Mouse (Mus musculus): Measurements from ENCODE around the gene Kansl2.

The Kansl2 gene

DNA sequence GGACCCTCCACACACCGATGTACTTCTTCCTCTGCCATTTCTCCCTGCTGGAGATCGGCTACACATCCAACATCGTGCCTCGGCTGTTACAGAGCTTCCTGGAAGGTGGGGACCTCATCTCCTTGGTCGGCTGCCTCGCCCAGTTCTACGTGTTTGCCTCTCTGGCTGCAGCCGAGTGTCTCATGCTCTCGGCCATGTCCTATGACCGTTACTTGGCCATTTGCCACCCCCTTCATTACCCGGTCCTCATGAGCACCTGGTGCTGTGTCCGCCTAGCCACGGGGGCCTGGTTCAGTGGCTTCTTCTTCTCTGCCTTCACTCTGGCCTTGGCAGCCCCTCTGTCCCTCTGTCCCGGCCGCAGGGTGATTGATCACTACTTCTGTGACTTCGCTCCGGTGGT is 36.4 kb downstream of the Kansl2 start:
- no peak for DNase-seq (ENCODE audit: low spot score)

DNA sequence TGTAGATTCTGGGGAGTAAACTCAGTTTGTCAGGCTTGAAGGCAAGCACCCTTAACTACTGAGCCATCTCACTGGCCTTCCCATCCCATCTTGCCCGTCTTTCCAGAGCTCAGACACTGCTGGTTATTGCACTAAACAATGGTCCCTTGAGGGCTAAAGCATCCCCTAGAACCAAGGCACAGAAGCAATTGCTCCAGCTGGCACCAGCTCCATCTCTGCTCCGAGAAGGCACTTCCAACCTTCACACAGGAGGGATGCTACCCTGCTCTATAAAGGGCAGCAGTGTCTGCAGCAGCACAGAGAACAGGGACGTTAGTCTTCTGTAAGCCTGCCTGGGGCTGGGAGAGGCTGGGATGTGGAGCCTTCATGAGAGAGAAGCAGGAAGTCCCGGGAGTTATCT is 42.0 kb downstream of the Kansl2 start, which contains the start of gene Olfr279:
Olfr279 (plus strand) TSS at position 301 of the 400 bp plus-strand sequence.
- DNase-seq (ENCODE audit: low spot score): no peak

DNA sequence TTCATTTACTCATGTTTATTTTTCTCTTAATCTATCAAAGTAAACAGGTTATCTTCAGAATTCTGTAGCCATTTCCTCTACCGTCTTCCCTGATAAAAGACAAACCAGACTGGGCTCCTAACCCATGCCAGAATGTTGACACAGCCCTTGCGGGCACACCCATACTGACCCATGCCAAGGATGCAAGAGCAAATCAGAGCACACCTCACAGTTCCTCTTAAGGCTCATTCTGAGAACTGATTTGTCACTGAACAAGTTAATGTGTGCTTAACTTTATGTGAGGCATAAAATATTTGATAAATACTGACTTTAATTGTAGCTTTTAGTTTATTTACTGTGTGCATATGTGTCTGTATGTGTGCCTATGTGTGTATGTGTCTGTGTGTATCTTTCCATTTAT is 42.7 kb downstream of the Kansl2 start:
- no peak for DNase-seq (ENCODE audit: low spot score)

DNA sequence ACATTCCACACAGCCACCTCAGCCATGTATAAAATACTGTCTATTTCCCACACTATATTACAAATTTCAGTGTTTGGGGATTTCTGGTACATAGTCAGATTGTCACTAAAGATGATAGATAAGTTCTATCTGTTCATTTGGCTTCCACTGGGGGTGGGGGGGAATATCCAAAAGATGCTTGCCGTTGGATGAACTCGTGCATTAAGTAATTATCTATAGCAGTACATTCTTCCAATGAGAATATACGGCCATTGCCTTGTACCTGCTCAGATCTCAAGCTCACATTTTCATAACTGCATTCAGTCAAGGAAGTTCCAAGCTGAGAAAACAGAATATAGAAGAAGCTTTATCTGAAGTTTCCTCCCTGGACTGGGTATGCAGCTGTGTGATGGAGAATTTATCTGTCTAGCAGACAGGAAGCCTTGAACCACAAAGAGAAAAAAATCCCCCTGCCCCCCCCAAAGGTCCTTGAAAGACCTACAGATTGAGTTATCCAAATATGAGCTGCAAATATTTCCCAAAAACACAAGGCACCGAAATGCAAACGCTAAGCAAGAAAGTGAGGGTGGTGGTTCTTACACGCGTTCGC is 47.5 kb downstream of the Kansl2 start:
- no peak for DNase-seq (ENCODE audit: low spot score)

DNA sequence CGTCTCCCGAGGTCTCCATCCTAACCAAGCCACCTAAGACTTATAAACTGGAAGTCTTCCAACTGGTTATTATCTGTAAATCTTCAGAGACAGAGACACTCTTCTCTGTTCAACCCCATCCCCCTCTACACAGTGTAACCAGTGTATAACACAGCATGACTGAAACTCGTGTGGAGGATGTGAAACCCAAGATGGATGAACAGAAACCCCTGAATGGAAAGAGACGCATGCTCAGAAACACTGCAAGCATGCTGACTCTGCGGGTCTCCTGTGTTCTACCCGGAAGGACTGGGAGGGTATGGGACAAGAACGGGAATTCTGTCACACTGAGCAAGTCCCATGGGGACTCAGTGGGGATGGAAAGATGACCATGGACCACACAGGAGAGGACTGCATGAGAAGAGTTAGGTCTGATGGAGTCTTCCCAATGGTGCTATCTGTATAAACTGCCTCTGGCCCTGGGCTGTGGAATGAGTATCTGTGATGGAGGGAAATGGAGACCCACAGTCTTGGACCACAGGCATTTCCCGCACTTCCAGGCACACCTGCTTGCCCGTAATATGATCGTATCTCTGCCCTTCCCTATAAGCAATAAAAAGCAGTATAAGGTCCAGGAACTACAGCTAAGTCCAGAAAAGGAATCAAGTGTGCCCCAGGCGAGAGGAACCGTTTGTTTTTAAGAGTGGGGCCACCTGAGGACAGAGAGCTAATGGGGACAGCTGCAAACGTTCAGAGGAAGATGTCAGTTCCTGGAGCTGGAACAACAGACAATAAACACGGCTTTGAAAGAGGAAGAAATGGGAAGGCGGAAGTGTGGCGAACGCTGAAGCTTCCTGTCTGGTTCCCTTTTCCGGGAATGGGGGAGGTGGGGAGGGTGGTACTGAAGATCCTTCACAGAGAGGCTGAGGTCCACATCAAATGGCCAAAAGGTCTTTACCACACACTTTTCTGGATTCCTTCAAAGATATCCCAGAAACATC is 49.9 kb downstream of the Kansl2 start:
- DNase-seq (ENCODE audit: low spot score): no peak

DNA sequence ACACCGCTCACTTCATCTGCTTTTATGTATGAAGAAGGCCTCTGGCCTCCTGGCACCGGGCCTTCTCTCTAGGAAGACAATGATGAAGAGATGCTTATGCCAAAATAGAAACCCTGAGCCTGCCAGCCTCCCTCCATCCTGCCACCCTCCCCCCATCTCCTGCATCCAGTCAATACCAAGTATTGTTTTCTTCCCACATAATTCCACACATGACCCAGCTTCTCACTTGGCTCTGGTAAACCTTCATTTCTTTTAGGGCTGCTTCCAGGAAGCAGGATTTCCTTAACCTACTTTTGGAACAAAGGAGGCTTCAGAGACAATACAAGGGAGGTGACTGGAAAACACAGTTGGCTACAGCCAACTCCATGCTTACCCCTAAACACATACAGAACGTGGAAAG is 51.4 kb downstream of the Kansl2 start, which contains the start of gene Lalba:
Lalba (minus strand) TSS at position 21 of the 400 bp plus-strand sequence.
- no peak for DNase-seq (ENCODE audit: low spot score)

DNA sequence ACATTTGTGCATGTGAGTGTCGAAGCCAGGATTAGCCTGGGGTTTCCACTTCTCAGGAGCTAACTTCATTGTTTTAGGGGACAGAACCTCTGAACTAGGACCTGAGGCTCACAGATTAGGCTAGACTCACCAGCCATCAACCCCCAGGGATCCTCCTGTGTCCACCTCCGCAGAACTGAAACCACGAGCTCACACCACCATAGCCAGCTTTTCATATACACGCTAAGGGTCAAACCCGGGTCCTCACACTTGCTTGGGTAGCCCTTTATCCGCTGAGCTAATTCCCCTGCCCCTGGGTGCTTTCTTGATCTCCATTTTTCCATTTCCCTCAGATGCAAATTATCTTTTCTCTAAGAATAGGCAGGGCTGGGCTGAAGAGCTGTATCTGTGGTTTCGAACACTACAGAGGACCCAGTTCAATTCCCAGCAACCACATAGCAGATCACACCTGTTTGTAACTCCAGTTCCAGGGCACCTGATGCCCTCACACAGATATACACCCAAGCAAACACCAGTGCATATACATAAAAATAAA is 54.4 kb downstream of the Kansl2 start:
- DNase-seq (ENCODE audit: low spot score): no peak

DNA sequence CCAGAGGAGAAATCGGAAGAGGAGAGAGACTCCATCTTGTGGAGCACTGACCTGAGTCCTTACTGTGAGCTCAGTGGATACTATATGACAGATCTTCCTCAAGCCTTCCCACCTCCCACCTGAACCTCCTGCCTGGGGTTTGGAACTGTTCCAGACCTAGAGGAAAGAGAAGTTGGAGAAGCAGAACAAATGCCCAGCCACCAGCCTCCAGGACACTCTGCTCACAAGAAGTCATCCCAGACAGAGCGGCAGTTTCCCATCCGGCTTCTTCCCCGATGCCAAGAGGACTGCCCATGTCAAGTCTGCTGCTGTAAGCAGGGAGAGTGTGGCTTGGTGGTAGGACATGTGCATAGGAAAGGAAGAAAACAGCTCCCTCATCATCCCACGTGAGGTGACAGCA is 57.8 kb downstream of the Kansl2 start:
- DNase-seq (ENCODE audit: low spot score): no peak

DNA sequence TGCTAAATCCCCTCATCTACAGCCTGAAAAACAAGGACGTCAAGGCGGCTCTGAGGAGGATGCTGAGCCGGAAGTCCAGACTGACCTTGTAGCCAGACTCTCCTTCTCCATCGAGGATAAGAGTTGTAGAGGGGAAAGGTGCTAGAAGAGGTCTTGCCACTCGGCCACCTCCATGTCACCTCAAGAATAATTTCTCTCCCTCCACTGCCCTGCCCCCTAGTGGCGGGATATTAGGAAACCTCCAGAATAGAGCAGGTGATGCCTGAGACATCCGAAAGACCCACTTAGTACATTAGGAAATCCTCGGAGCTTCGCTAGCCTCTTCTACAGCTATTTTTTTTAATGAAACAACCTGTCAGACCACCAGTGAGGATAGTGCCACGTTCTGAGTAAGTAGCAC is 58.7 kb downstream of the Kansl2 start:
- DNase-seq (ENCODE audit: low spot score): peak; percentile 12

DNA sequence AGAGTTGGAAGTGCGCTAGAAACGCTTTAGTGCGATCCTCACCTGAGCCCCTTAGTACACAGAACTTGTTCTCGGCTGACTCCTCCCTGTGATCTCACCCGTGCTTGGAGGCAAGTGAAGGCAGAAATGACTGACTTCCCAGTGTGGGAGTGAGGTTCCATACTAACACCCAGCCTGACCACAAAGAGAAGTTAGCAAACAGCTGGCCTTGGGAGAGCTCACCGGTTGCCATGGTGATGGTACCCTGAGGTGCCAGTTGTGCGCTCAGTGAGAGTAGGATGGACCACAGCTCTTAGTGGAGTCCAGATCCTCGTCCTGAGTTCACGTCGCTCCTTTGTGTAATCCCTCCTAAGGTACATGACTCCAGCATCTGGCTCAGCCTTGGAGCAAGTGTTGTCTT is 59.1 kb downstream of the Kansl2 start:
- DNase-seq (ENCODE audit: low spot score): no peak

DNA sequence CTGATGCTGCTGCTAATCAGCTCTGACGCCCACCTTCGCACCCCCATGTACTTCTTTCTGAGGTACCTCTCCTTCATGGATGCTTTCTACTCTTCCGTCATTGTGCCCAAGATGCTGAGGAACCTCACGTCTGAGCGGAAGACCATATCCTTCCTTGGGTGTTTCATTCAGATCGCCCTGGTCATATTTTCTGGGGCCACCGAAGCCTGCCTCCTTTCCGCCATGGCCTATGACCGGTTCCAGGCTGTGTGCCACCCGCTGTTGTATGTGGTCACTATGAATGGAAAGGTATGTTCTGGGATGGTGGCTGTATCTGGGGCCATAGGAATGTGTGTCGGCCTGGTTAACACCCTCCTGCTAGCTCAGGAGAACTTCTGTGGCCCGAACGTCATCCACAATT is 62.5 kb downstream of the Kansl2 start:
- DNase-seq (ENCODE audit: low spot score): no peak

DNA sequence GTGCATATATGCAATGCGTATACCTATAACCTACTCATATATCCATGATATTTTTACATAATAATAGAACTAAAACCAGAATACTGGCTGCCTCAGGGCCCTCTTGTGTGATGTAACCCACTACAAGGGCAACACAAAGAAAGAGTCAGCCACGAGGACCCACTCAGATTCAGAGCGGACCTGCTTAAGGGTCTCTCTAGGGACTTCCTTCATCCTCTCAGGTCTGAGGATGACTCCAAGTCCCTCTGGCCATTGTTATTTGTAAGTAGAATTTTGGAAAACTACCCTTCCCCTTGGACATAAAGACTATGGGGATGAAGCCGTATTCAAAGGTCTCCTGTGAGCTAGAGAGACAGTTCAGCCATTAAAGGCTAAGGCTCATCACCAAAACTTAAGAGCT is 64.5 kb downstream of the Kansl2 start, which contains the start of gene OR5BS1P:
OR5BS1P (plus strand) TSS at position 301 of the 400 bp plus-strand sequence.
- DNase-seq (ENCODE audit: low spot score): no peak

Data from yolk sac, embryonic 10.5 days (tissue).